16 mouse cellular contexts compared by ENCODE assay signal in the genomic region with DNA sequence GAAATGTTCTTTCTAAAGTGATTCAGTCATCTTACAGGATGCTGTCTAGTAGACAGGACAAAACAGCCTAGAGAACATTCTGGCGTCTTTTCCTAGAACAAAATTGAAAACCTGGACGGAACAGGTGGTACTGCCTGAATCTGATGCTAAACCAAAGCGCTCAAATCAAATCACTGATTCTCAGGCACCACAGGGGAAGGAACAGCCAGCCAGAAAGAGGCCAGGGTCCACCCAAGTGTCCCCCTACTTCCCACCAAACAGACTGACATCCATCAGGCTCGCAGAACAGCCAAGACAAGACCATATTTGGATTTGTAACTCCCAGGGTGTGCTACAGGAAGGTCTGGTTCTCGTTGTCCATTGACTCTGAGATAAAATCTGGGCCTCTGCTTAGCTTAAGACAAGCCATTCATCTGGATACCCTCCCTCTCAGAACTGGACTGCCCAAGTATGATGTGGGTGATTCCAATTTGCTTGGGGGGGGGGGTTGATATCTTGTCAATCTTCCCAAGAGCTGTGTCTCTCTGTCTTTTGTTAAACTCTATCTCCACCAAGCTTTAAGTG.
"Had no signal": no experiment of that assay in that cellular context is flagged by ENCODE, and none has a peak within 500 bp of the region (broad histone marks: within the 10 kb centered on the region; RNA-seq: fewer than 3 reads in every experiment).

No protein-coding gene starts in this region.

- H3K4me3 ChIP-seq: limb, embryonic 12.5 days; limb, embryonic 15.5 days; midbrain, embryonic 13.5 days had no signal

- DNase-seq: kidney, adult 9 months; kidney, postnatal 14 days; kidney, postnatal 4 days; layer of hippocampus, adult 9-11 months; left cerebral cortex, postnatal 4 days; liver, postnatal 0 days; lung, embryonic 14.5 days; thymus, adult 18-20 months; thymus, postnatal 36 days had no signal

- H3K4me2 ChIP-seq: limb, embryonic 12.5 days; limb, embryonic 15.5 days; liver, embryonic 11.5 days; lung, embryonic 14.5 days; midbrain, embryonic 13.5 days had no signal

- H3K9ac ChIP-seq: limb, embryonic 12.5 days; limb, embryonic 15.5 days; liver, embryonic 14.5 days; liver, postnatal 0 days; lung, embryonic 14.5 days; midbrain, embryonic 13.5 days had no signal

- H3K27me3 ChIP-seq: limb, embryonic 12.5 days; limb, embryonic 15.5 days; midbrain, embryonic 13.5 days had no signal

- H3K9me3 ChIP-seq: limb, embryonic 12.5 days; limb, embryonic 15.5 days; midbrain, embryonic 13.5 days had no signal

- H3K27ac ChIP-seq: limb, embryonic 12.5 days; limb, embryonic 15.5 days; liver, embryonic 14.5 days; macrophage; midbrain, embryonic 13.5 days had no signal

- ATAC-seq: liver, postnatal 0 days; lung, postnatal 0 days; midbrain, embryonic 13.5 days had no signal

- H3K4me1 ChIP-seq: midbrain, embryonic 13.5 days had no signal

- H3K36me3 ChIP-seq: limb, embryonic 12.5 days; limb, embryonic 15.5 days; midbrain, embryonic 13.5 days had no signal
